Mouse (Mus musculus) adrenal gland, adult (tissue): Measurements from ENCODE around the gene Cldn7.
A peak's percentile ranks its signal among the peaks of the same experiment; 100 is the strongest.

Experiments
- DNase-seq, 2 experiments: peaks; one replicate each; pipeline ENCODE4 v3.0.0; 2022 to 2023; ENCODE audit warnings: low spot score in 1 of 2; ENCODE audit not compliant: inconsistent age in 2 of 2

Gene Cldn7

DNA sequence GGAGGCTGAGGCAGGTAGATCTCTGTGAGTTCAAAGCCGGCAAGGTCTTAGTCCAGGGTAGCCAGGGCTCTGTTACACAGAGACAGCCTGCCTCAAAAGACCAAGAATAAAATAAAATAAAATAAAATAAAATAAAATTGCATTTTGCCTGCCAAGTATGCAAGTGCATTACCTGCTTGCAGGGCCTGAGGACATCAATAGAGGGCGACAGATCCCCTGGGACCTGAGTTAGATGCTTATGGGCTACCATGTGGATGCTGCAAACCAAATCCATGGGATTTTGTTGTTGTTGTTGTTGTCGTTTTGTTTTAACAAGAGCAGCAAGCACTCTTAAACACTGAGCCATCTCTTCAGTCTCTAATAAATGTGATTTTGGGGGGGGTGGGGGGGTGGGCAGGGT lies 32.3 kb upstream of the Cldn7 start:
- DNase-seq: no peak

DNA sequence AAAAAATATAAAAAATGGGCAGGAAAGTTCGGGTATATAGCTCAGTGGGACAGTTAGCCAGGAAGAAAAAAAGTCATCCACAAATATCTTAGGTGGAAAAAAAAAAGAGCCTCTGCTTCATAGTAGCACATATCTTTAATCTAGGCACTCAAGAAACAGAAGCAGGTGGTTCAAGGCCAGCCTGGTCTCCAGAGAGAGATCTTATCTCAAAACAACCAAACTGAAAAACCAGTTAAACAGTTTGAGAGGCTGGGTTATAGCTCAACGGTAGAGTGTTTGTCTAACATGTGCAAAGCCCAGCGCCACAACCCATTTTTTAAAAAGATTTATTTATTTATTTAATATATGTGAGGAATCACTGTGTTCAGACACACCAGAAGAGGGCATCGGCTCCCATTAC lies 31.5 kb upstream of the Cldn7 start:
- DNase-seq: no peak

DNA sequence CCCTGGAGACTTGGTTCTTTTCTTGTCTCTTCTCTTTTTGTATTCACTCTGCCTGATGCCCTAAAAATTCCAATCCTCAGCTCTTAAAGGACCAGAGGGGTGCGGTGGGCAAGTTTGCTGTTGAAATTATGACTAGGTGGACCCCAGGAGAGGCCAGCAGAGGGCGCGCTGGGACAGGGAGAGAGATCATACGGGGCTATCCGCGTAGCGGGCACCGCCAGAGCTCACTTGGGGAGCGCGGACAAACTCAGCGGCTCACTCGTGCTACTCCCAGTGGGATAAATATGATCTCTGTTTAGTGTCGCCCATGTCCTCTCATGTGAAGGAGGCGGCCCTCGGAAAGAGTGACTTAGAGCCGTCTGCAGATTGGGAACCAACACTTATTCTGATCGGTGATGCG lies 30.4 kb upstream of the Cldn7 start:
- DNase-seq: peak; percentile 89 to 97

DNA sequence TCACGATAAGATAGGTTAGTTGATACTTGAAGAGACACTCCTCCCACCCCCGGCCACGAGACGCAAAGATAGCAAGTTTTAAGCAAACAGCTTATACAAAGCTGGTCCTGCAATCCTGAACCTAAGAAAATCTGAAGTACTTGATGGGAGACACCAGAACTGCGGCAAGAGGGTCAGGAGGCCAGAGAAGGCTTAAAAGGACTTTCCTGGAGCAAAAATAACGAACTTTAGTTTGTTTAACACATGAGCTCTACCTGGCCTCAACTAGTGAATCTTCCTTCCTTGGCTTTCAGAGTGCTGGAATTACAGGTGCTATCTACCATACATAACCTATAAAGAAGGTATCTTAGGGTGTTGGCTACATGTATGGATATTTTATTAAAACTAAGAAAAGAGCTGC lies 29.9 kb upstream of the Cldn7 start:
- DNase-seq: no peak

DNA sequence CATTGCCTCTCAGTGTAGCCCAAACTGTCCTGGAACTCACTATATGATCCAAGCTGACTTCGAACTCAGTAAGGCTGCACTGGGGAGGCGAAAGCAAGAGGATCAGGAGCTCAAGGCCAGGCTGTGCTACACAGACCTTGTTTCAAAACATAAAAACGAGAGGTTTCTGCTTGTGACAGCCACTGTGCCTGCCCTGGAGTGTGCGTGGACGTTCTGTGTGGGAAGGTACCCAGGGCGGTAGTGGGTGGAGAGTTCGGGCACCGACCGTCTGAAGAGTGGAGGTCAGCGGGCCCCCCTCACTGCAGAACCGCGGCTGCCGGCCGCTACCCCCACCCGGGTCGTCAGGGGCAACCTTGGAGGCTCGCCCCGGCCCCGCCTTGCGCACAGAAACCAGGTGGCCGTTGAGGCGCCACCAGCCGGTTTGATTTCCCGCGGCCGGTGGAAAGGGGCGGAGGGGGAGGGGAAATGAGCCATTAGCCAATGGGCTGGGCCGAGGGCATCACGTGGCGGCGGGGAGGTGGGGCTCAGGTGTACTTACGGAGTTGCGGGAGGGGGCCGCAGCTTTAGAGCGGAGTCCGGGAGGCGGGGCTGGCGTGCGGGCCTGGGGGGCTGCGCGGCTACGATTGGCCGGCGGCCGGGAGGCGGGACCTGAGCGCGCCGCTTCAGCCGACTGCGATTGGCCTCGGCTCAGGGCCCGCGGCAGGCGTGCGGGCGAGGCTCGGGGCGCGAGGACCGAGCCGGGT lies 29.3 kb upstream of the Cldn7 start, which contains the start of gene Ybx2:
TSS of gene Ybx2 (plus strand) at position 660 of the 743 bp plus-strand sequence.
- peak; percentile 88 to 95 for DNase-seq

DNA sequence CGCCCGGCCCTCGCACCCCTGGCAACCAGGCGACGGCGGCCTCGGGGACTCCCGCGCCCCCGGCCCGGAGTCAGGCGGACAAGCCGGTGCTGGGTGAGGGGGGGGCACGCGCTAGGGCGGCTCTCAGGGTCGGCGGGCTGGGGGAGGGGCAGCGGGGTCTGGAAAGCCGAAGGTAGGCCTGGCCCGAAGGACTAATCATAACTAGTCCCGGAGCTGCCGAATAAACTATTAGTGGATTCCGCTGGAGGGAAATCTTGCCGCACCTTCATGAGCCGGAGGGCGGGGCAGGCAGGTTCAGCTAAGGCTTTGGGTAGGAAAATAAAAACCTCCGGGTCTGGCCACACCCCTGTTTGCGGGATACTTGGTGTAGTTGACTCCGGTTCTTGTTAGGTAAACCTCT lies 28.4 kb upstream of the Cldn7 start:
- DNase-seq: peak in 1 of 2 experiments; percentile 56

DNA sequence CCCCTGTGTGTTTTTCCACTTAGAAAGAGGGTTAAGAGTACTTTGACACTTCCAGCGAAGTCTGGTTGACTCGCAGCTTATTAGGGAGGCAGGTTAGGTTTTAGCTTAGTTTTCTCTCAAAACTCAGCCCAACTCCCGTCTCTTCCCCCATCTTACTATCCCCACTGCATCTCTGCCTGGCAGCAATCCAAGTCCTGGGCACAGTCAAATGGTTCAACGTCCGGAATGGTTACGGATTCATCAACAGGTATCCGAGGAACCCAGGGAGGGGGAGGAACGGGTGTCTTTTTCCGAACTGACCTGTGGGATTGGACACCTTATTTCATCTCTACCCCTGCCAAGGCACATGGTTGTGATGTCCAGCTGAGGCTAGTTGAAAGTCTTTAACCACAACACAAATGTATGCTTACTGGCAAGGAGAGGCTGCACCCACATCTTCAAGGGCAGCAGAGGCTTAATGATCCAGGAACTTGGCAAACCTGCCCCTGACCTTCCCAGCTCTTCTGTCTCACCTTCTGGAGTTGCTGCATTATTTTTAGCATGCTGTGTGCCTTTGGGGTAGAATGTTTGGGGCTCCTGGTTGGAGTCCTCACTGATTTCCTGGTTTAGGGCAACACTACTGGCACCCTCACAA lies 27.7 kb upstream of the Cldn7 start:
- DNase-seq: peak in 1 of 2 experiments; percentile 65

DNA sequence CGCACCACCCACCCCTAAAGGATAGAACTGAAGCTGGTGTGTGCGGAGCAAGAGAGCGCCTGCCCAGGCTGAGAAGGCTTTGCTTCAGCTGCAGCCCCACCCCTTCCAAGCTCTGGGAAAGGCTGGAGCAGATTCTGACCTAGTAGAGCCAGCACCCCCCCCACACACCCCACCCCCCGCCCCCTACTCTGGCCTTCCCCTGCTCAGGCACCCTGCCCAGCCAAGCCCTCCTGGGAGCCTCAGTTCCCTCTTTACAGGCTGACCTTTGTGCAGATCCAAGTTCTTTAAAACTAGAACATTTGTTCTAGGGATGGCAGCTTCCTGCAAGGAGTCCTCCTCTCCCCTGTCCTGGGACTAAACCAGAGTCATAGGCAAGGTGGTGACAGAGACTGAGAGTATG lies 27.2 kb upstream of the Cldn7 start:
- DNase-seq: peak in 1 of 2 experiments; percentile 65

DNA sequence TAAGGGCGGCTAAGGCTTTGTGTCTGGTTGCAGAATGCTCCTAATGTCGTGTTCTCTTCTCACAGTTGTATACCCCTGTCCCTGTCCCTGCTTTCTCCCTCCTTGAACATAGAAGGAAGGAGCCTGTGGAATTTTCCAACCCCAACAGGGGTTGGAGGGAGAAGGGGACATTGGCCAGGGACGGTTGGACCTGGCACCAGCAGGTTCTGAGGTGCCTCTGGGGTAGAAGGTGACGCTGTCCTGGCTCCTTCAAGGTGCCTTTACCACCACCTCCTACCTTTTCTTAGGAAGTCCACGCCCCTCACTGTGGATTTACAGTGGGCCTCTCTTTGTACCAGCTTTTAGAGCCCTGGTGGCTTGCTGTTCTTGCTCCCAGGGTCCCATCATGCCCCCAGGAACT lies 26.7 kb upstream of the Cldn7 start:
- DNase-seq: no peak

DNA sequence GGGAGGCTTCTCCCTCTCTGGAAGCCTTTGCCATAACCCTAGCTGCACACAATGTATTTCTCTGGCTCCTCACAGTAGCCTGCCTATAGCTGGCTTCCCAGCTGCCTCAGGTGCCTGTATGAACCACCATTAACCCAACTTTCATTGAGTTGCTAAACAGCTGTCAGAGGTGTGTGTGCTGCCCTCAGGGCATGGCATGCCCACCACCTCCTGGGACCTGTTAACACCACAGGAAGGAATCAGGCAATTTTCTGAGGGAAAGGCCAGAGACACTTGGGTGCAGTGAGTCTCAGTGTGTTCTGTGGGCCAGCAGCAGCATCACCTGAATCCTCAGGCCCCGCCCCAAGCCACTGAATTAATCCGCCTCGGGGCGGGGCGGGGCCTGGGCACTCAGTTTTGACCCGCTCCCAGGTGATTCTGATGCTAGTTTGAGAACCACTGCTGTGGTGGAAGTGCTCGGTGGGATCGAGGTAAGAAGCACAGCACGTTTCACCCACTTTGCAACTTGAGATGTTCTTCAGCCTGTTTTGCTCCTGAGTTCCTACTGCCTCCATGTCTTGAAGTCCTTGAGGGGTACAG lies 26.1 kb upstream of the Cldn7 start:
- peak in 1 of 2 experiments; percentile 28 for DNase-seq

DNA sequence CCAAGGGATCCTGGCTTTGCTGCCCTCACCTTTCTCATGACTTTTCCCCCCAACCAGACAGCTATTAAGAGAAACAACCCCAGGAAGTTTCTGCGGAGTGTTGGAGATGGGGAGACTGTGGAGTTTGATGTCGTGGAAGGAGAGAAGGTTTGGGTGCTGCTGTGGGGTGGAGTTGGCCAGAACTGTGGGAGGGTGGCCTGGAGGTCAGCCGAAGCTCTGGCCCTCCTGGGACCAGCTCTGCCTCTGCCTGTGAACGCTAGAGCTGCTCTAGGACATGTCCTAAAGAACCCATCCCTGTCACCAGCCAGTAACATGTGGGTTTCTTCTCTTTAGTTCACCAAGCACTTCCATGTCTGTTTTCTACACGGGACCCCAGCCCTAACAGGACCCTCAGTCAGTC lies 25.4 kb upstream of the Cldn7 start:
- DNase-seq: peak in 1 of 2 experiments; percentile 33

DNA sequence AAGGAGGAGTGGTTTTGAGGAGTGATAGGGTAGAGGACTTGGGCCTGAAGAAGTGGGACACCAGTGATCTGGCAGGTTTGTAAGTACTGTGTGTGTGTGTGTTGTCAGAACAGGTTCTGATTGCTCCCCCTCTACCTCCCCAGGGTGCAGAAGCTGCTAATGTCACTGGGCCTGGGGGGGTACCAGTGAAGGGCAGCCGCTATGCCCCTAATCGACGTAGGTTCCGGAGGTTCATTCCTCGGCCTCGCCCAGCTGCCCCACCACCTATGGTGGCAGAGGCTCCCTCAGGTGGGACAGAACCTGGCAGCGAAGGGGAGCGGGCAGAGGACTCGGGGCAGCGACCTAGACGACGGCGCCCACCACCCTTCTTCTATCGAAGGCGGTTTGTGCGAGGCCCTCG lies 24.8 kb upstream of the Cldn7 start:
- no peak for DNase-seq

DNA sequence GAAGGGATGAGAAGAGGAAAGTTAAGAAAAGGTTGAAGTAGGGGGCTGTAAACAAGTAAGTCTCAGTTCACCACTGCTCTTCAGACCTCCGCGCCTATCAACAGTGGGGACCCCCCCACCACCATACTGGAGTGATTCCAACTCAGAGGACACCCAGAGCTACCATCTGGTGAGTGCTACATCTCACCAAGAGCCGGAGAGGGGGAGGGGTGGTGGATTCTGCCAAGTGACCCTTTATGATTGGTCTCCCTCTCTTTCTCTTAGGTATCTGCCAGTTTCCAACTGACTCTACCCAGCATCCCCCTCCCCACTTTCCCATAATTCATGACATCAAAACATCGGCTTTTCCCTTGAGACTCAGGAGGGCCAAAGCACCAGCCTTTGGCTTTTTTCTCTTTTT lies 23.6 kb upstream of the Cldn7 start:
- DNase-seq: peak in 1 of 2 experiments; percentile 26

DNA sequence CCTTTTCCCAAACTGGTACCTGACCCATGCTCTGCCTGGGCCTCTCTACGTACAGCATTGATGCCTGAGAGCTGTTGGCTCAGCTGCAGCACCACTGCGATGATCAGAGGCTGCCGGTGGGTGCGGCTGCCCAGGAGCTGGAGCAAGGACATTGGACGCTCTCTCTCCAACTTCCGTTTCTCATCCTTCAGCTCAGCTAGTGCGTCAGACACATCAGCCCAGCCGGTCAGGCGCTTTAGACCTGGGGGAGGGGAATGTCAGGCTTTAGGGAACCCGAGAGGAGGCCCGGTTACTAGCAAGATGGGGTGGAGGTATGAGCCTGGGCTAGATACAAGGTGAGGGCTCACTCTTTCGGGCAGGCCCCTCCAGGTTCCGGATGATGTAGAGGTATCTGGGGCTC lies 19.4 kb upstream of the Cldn7 start:
- DNase-seq: peak; percentile 80 to 87

DNA sequence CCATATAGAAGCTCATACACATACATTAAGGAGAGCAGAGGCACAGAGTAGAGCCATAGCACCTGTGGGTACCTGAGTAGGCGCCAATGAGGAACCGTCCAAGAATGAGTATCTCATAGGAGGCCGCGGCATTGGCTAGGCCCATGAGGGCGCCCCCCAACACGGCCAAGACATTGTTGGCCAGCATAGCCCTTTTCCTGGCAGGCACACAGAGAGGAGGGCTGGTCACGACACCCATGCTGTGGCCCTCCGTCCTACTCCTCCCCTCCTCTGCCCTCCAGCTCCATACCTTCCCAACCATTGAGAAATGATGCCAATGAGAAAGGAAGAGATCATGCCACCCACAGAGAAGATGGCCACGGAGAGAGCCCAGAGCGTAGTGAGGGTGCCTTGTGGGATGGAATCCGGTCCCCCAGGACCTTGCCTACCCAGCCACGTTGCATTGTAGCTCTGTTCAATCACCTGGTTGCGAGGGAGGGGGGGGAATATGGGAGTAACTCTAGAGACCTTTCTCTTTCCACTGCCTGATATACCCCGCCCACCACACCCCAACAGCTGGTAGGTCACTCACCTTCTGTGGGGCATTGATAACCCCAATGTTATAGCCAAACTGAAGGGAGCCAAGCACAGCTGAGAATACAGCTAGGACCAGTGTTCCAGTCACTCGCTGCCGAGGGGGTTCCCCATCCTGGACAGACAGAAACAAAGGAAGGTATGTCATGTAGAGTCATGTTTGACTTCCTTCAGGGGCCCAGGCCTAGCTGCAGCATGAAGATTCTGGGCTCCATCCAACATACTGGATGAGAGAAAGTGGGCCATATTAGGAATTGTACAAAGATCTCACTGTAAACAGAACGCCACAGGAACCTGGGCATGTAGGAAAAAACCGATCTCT lies 18.3 kb upstream of the Cldn7 start:
- DNase-seq: peak in 1 of 2 experiments; percentile 40

DNA sequence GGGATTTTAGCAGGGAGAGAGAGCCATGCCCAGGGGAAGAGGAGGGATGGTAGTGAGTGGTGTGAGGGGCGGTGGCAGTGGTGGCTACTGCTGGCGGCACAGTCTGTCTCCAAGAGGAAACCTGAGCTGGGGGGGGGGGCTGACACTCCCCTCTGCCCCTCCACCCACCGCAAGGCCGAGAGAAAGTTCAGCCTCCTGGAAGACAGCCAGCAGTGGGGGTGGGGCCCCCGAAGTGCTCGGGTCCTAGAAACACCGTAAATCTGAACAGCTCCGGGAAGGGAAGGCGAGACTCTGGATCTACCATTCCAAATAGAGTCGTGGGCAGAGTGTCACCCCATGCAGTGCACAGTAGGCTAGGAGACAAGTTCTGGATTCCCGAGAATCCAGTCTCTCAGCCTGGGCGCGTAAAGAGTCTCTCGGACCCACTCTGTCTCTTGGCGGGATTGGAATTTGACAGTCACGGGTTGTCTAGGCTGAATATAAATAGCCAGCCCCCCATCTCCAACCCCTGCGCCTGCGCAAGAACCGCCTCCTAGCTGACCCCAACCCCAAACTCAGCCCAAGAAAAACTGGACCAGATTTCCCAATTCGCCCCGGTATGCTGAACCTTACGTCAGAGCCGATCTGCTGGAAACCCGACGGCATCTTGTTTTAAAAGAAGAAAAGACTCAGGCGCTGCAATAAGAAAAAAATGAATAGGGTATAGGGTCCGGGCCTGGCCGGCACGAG lies 17.1 kb upstream of the Cldn7 start:
- DNase-seq: peak; percentile 70 to 77

DNA sequence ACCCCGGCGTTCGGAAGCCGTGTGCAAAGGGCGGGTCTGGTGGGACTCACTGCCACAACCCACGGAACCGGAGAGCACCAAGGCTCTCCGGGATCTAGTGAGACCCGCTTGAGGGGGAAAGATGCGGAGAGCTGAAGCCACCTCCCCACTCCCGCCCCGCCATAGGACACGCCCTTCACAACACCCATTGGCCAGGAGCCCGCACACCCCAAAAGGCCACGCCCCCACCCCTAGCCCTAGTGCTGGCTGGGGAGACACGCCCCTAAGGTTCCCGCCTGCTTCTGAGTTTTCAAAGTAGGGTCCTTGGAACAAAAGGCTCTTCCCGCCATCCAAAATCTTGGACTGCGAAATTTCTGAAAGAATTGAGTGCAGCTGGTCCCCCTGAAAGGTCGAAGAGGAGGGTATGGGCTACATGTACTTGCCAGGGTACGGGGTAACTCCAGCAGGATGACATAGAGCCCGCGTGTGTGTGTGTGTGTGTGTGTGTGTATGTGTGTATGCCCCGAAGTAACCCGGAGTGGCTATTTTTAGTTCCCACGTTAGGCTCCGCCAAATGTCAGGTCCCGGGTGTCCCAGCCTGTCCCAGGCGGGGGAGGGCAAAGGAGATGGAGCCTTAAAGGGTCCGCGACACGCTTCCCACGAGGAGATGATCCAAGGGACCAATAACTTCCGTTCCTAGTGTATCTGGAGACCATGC lies 16.4 kb upstream of the Cldn7 start, which contains the start of gene Slc2a4:
TSS of gene Slc2a4 (minus strand) at position 123 of the 697 bp plus-strand sequence.
- peak; percentile 94 to 97 for DNase-seq

DNA sequence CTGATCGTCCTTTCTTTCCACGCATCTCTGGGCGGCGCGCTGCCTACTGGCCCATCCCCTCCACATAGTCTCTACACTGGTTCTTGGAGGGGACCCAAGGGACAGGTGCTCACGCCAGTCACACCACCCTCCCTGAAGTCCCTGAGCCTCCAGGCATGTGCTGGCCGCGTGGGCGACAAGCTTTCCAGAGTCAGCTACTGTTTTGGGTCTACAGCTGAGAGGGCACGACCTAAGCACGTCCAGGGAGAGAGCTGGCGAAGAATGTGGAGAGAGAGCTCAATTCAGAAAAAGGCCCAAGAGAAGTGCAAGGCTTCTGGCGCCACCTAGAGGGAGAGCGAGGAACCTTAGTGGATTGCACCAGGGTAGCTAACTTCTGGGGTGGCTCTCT lies 15.8 kb upstream of the Cldn7 start:
- DNase-seq: peak; percentile 88 to 96

DNA sequence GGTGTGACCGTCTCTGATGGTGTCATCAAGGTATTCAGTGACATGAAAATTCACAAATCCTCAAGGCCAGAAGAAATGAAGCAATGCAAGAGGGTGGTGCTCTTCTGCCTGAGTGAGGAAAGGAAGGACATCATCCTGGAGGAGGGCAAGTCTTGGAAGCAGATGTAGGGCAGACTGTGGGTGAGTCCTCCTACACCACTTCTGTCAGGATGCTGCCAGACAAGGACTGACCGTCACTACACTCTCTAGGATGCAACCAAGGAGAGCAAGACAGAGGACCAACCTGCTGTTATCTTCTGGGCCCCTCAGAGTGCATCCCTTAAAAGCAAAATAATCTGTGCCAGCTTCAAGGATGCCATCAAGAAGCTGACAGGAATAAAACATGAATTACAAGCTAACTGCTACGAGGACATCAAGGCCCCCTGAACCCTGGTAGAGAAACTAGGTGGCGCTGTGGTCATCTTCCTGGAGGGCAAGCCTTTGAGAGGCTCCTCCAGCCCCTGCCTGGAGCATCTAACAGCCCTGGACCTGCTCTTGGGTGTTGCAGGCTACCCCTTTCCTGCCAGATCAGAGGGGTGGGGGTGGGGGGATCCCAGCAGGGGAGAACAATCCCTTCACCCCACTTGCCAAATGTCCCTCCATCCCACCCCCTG lies 13.6 kb upstream of the Cldn7 start:
- DNase-seq: peak in 1 of 2 experiments; percentile 69
